Mouse (Mus musculus): ENCODE results near the gene Dnajc8. TPM values are rescaled to one million over a fixed set of nuclear protein-coding genes. Genes with fewer than 3 reads are reported as not detected.
A peak's percentile ranks its signal among the peaks of the same experiment; 100 is the strongest.

Gene Dnajc8
- 22.8 and 24.8 TPM in 2 replicates for polyA plus RNA-seq (2012; rRNA removed)

DNA sequence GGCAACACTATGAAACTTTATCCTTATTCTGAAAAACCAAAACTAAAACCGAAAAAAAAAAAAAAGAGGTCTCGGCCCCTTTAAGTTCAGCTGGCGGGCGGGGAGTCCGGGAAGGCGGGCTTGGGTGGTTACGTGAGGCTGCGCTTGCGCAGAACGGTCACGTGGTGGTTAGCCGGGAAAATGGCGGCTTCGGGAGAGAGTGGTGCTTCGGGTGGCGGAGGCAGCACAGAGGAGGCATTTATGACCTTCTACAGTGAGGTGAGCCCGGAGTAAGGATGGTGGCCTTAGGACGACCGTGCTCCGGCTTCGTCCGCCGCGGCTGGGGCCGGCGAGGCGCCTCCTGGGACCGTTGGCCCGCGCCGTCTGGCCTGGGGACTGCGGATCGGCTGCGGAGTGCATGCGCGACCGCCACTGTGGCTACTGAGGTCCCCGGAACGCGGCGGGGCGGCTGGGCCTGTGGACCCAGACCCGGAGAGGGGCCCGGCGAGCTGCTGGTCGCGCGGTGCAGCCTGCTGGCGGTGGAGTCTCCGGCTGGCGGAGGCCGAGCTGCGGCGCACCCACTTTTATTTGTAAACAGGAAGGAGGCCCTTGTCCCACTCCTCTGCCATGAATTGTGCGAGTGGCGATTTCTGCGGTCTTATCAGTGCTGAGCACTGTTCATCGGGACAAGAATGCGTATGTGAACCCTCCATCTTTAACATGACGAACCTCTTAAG, at the start of gene Dnajc8:
Gene Dnajc8, plus strand, starts transcription at position 145 of the 716 bp plus-strand sequence.
- peak within 1 kb of the TSS; percentile 91 for H3K4me3 ChIP-seq (ENCODE audit: control insufficient read depth, low read depth, low read length)
- no peaks in the 10 kb centered on the region for H3K27me3 ChIP-seq (ENCODE audit: control insufficient read depth, insufficient read depth, low read length)
- 0 out of 2 replicates have a peak, but pooled peaks cover 1% of the 10 kb centered on the region for H3K36me3 ChIP-seq (ENCODE audit: control insufficient read depth, insufficient read depth, low read length)
- H3K27ac ChIP-seq (ENCODE audit: control insufficient read depth, insufficient read depth, low read depth, low read length): peak within 1 kb of the TSS; percentile 95
- TF ChIP-seq CTCF (IDR thresholded peaks at IDR 0.05; ENCODE audit: control insufficient read depth, insufficient read depth, insufficient replicate concordance, low read depth, low read length): no peak
- peak; percentile 90 for TF ChIP-seq POLR2A (IDR thresholded peaks at IDR 0.05; ENCODE audit: control insufficient read depth, low read depth, low read length)
- H3K4me1 ChIP-seq (ENCODE audit: control insufficient read depth, insufficient read depth, low read length): peaks cover 8% of the 10 kb centered on the region

DNA sequence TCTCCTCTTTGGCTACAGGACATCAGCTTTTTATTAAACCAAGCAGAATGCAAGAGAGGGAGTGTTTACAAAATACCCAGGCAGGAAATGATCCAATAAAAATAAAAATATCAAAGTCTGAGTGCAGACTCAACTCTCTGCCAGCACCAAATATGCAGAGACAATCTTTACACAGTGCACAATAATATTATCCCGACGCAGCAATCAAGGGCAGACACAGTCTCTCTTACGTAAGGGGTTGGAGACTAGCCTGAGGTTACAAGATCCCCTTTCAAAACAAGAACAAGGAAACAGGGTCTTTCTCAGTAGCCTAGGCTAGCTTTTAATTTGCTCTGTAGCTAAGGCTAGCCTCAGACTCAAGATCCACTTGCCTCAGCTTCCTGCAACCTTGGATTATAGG, 46.8 kb upstream of the Dnajc8 start:
- 0 out of 2 replicates have a peak overlapping the region, but pooled peaks have one; percentile 5 for H3K27ac ChIP-seq (ENCODE audit: control insufficient read depth, insufficient read depth, low read depth, low read length)

DNA sequence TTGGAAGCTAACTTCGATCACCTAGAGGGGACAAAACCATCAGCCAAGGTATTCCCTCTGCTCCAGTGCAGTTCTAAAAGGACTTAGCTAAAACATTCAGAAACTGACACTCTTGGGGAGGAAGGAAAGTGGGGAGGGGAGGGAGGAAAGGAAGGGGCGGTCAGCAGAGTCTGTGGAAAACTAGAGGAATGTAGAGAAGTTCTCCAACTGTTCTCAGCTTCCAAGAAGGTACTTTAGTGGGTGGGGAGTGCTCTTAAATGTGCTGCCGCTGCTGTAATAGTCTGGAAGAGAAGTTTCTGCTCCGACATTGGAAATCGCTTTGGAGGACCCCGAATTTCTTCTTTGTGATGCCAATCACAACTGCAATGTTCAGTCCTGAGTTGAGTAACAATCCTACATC, 46.4 kb upstream of the Dnajc8 start:
- Histone ChIP-seq H3K4me1 (ENCODE audit: control insufficient read depth, insufficient read depth, low read length) (peaks cover 2% of the 10 kb centered on the region), H3K4me3 (ENCODE audit: control insufficient read depth, low read depth, low read length) (no peak overlapping the region), H3K27ac (ENCODE audit: control insufficient read depth, insufficient read depth, low read depth, low read length) (0 out of 2 replicates have a peak overlapping the region, but pooled peaks have one; percentile 17), H3K36me3 (ENCODE audit: control insufficient read depth, insufficient read depth, low read length) (no peaks in the 10 kb centered on the region; the same call in 1 of the 2 replicates), H3K27me3 (ENCODE audit: control insufficient read depth, insufficient read depth, low read length) (no peaks in the 10 kb centered on the region)
- no peak for TF ChIP-seq POLR2A (IDR thresholded peaks at IDR 0.05; ENCODE audit: control insufficient read depth, low read depth, low read length)
- no peak for TF ChIP-seq CTCF (IDR thresholded peaks at IDR 0.05; ENCODE audit: control insufficient read depth, insufficient read depth, insufficient replicate concordance, low read depth, low read length)

More for the DNA sequence above, 46.8 kb upstream of the Dnajc8 start:
- Histone ChIP-seq H3K4me1 (ENCODE audit: control insufficient read depth, insufficient read depth, low read length) (peaks cover 2% of the 10 kb centered on the region), H3K36me3 (ENCODE audit: control insufficient read depth, insufficient read depth, low read length) (no peaks in the 10 kb centered on the region), H3K4me3 (ENCODE audit: control insufficient read depth, low read depth, low read length) (no peak overlapping the region), H3K27me3 (ENCODE audit: control insufficient read depth, insufficient read depth, low read length) (no peaks in the 10 kb centered on the region)
- TF ChIP-seq POLR2A (IDR thresholded peaks at IDR 0.05; ENCODE audit: control insufficient read depth, low read depth, low read length) (no peak), CTCF (IDR thresholded peaks at IDR 0.05; ENCODE audit: control insufficient read depth, insufficient read depth, insufficient replicate concordance, low read depth, low read length) (no peak)

DNA sequence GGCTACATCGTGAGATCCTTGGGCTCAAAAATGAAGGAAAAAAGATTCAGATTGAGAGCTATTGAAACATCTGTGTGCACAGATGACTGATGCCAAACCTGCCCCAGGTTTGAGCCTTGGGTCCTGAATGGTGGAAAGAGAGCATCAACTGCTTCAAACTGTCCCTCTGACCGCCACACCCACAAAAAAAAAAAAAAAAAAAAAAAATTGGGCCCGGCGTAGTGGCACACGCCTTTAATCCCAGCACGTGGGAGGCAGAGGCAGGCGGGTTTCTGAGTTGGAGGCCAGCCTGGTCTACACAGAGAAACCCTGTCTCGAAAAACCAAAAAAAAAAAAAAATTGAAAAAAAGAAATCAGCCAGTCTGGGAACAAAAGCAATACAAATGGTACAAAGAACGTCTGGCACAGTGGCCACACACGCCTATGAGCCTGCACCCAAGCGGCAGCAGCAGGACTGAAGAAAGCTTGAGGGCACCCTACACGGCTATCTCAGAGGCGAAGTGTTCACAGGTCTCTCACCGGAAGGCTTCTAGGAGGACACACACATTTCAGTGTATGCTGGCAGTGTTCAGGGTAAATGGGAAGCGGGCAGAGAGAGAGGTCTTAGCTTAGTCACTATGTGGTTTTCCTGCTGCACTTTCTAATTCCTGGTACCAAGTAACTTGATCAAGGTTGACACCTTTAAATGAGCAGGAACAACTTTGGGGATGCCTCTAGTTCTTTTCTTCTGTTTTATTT, 44.9 kb upstream of the Dnajc8 start:
- Histone ChIP-seq H3K27ac (ENCODE audit: control insufficient read depth, insufficient read depth, low read depth, low read length) (no peak overlapping the region), H3K4me1 (ENCODE audit: control insufficient read depth, insufficient read depth, low read length) (peaks cover 2% of the 10 kb centered on the region), H3K36me3 (ENCODE audit: control insufficient read depth, insufficient read depth, low read length) (no peaks in the 10 kb centered on the region; the same call in 1 of the 2 replicates), H3K27me3 (ENCODE audit: control insufficient read depth, insufficient read depth, low read length) (no peaks in the 10 kb centered on the region), H3K4me3 (ENCODE audit: control insufficient read depth, low read depth, low read length) (no peak overlapping the region)
- TF ChIP-seq CTCF (IDR thresholded peaks at IDR 0.05; ENCODE audit: control insufficient read depth, insufficient read depth, insufficient replicate concordance, low read depth, low read length): no peak
- no peak for TF ChIP-seq POLR2A (IDR thresholded peaks at IDR 0.05; ENCODE audit: control insufficient read depth, low read depth, low read length)

DNA sequence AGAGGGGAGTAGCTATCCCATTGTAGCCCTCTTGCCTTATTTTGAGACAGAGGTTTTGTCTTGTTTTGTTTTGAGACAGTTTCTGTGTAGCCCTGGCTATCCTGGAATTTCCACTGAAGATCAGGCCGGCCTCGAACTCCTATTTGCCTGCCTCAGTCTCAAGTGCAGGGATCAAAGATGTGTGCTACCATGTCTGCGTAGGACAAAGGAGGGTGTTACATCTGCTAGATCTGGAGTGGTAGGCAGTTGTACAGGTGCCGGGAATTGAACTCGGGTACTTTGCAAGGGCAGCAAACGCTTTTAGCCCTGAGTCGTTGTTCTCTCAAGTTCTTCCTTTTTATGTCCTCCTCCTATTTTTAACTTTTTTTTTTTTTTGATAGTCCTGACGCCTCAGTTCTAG, 44.3 kb upstream of the Dnajc8 start:
- H3K27ac ChIP-seq (ENCODE audit: control insufficient read depth, insufficient read depth, low read depth, low read length): no peak overlapping the region
- TF ChIP-seq CTCF (IDR thresholded peaks at IDR 0.05; ENCODE audit: control insufficient read depth, insufficient read depth, insufficient replicate concordance, low read depth, low read length) (no peak), POLR2A (IDR thresholded peaks at IDR 0.05; ENCODE audit: control insufficient read depth, low read depth, low read length) (no peak)
- peaks cover 2% of the 10 kb centered on the region for H3K4me1 ChIP-seq (ENCODE audit: control insufficient read depth, insufficient read depth, low read length)
- no peak overlapping the region for H3K4me3 ChIP-seq (ENCODE audit: control insufficient read depth, low read depth, low read length)
- H3K36me3 ChIP-seq (ENCODE audit: control insufficient read depth, insufficient read depth, low read length): no peaks in the 10 kb centered on the region; the same call in 1 of the 2 replicates
- H3K27me3 ChIP-seq (ENCODE audit: control insufficient read depth, insufficient read depth, low read length): no peaks in the 10 kb centered on the region

DNA sequence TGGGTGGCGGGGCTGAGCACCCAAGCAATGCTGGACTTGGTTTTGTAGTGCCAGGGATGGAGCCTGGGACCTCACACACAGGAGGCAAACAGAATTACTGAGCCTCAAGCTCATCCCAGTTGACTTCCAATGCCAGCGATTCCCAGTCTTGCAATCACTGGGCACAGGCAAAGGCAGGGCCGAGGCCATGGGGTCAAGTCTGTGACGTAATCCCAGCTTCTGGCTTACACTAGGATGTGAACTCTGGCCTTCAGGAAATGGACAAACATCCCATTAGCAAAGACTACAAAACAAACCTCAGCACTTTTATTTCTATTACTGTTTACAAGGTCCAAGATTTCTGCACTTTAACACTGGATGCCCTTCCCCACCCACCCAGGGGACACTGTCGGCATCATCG, 43.6 kb upstream of the Dnajc8 start:
- Histone ChIP-seq H3K4me3 (ENCODE audit: control insufficient read depth, low read depth, low read length) (no peak overlapping the region), H3K36me3 (ENCODE audit: control insufficient read depth, insufficient read depth, low read length) (peaks cover under 1% of the 10 kb centered on the region), H3K4me1 (ENCODE audit: control insufficient read depth, insufficient read depth, low read length) (peaks cover 2% of the 10 kb centered on the region), H3K27me3 (ENCODE audit: control insufficient read depth, insufficient read depth, low read length) (no peaks in the 10 kb centered on the region), H3K27ac (ENCODE audit: control insufficient read depth, insufficient read depth, low read depth, low read length) (no peak overlapping the region)
- TF ChIP-seq POLR2A (IDR thresholded peaks at IDR 0.05; ENCODE audit: control insufficient read depth, low read depth, low read length) (no peak), CTCF (IDR thresholded peaks at IDR 0.05; ENCODE audit: control insufficient read depth, insufficient read depth, insufficient replicate concordance, low read depth, low read length) (no peak)

Data from testis, adult 2 months (tissue).